In the genomic region with DNA sequence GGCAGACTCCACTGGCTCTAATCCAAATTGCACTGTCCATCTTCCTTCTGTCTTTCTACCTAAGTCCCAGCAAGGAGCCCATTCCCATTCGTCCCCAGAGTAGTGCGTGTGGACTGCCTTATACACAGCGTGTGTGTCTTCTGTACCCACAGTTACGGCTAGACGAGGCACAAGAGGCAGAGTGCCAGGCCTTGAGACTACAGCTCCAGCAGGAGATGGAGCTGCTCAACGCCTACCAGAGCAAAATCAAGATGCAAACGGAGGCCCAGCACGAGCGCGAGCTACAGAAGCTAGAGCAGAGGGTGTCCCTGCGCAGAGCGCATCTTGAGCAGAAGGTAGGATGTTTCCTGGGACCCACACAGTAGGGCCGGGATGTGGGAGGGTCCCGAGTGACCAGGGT, we compare ENCODE assay signal across 20 mouse cellular contexts. TPM values are rescaled to one million over a fixed set of nuclear protein-coding genes. Genes with fewer than 3 reads are reported as not detected.
DNase-seq lines count a peak whose midpoint lies in the region; ATAC-seq lines count a peak whose summit lies in the region.
"Had no signal": no experiment of that assay in that cellular context is flagged by ENCODE, and none has a peak within 500 bp of the region (broad histone marks: within the 10 kb centered on the region; RNA-seq: fewer than 3 reads in every experiment).

No protein-coding gene starts in this region.

- H3K4me1 ChIP-seq in hindbrain, embryonic 11.5 days (replicated peaks; ENCODE audit: control insufficient read depth, insufficient read depth, low read length), result no peaks in the 10 kb centered on the region
- H3K4me1 ChIP-seq: embryonic facial prominence, embryonic 13.5 days; hindbrain, embryonic 15.5 days; neural tube, embryonic 12.5 days had no signal

- no peaks in the 10 kb centered on the region for H3K36me3 ChIP-seq in hindbrain, embryonic 11.5 days (ENCODE audit: control insufficient read depth, insufficient read depth, low read length)

- no peak overlapping the region for H3K27ac ChIP-seq in hindbrain, embryonic 11.5 days (ENCODE audit: low read depth, low read length)
- H3K27ac ChIP-seq: embryonic facial prominence, embryonic 13.5 days; gastrocnemius, adult 2 months; hindbrain, embryonic 15.5 days; liver, embryonic 14.5 days; neural tube, embryonic 12.5 days; stomach, postnatal 0 days had no signal

- no peaks in the 10 kb centered on the region for H3K9me3 ChIP-seq in hindbrain, embryonic 11.5 days (ENCODE audit: control insufficient read depth, low read length)
- H3K9me3 ChIP-seq: embryonic facial prominence, embryonic 13.5 days; hindbrain, embryonic 15.5 days; neural tube, embryonic 12.5 days had no signal

- no peak overlapping the region for H3K4me2 ChIP-seq in hindbrain, embryonic 11.5 days (replicated peaks; ENCODE audit: low read depth, low read length)
- H3K4me2 ChIP-seq: embryonic facial prominence, embryonic 13.5 days; hindbrain, embryonic 15.5 days; neural tube, embryonic 12.5 days had no signal

- 91% methylated on average over 14 of the region's 14 CpGs for WGBS in hindbrain, embryonic 11.5 days

- H3K9ac ChIP-seq in hindbrain, embryonic 11.5 days (ENCODE audit: low read depth, low read length), result no peak overlapping the region
- H3K9ac ChIP-seq: embryonic facial prominence, embryonic 13.5 days; hindbrain, embryonic 15.5 days; liver, embryonic 14.5 days; neural tube, embryonic 12.5 days had no signal

- DNase-seq in cerebellum, adult 9-10 months, result peak; percentile 44
- no peak for DNase-seq in cerebellum, adult 11 months
- DNase-seq in layer of hippocampus, postnatal 14 days (ENCODE audit: low spot score in 2 of 2), result peak; percentile 50 to 67
- peak; percentile 70 to 83 for DNase-seq in right cerebral cortex, adult 2 months (ENCODE audit: low spot score in 2 of 2)
- no peak for DNase-seq in hindbrain, embryonic 11.5 days (ENCODE audit: low spot score)
- DNase-seq in urinary bladder, adult 2 months (ENCODE audit: low spot score), result no peak
- no peak for DNase-seq in gastrocnemius, postnatal 10 days
- DNase-seq: gastrocnemius, adult 2 months; kidney, adult 11 months; kidney, postnatal 14 days; thymus, postnatal 36 days had no signal

- no peaks in the 10 kb centered on the region for H3K27me3 ChIP-seq in hindbrain, embryonic 11.5 days (ENCODE audit: control insufficient read depth, insufficient read depth, low read length)
- H3K27me3 ChIP-seq: embryonic facial prominence, embryonic 13.5 days; hindbrain, embryonic 15.5 days; neural tube, embryonic 12.5 days had no signal

- no peak overlapping the region for H3K4me3 ChIP-seq in hindbrain, embryonic 11.5 days (ENCODE audit: low read depth, low read length)
- H3K4me3 ChIP-seq: embryonic facial prominence, embryonic 13.5 days; gastrocnemius, adult 2 months; hindbrain, embryonic 15.5 days; neural tube, embryonic 12.5 days had no signal

- ATAC-seq in frontal cortex, adult (ENCODE audit: low TSS enrichment), result peak; percentile 85
- ATAC-seq in hindbrain, embryonic 11.5 days (ENCODE audit: low FRiP score), result no peak
- ATAC-seq: activated CD4-positive, CD25-positive, alpha-beta regulatory T cell, adult 4 months; lung, postnatal 0 days; midbrain, embryonic 16.5 days had no signal

RNA-seq across cellular contexts. Expression of a gene that starts 15.5 kb away (rescaled TPM):
- total RNA-seq in layer of hippocampus, postnatal 14 days (2021), result 100 to 1,000 TPM; 762 to 788 TPM
- 867 and 895 TPM in 2 replicates for polyA plus RNA-seq in hindbrain, embryonic 11.5 days (2014; fragmentation: Nextera tagmentation; extraction: Ambion mirVana)
- 416 and 521 TPM in 2 replicates for polyA plus RNA-seq in urinary bladder, adult 2 months (2012; rRNA removed)
- total RNA-seq in gastrocnemius, postnatal 10 days (2021), result 100 to 1,000 TPM; 307 to 317 TPM

RNA-seq across cellular contexts. Expression of a gene that starts 46.9 kb away (rescaled TPM):
- 1 to 10 TPM; 3.4 to 6.2 TPM for total RNA-seq in layer of hippocampus, postnatal 14 days (2021)
- polyA plus RNA-seq in hindbrain, embryonic 11.5 days (2014; fragmentation: Nextera tagmentation; extraction: Ambion mirVana), result 1.3 and 2.0 TPM in 2 replicates
- 35.6 and 36.4 TPM in 2 replicates for polyA plus RNA-seq in urinary bladder, adult 2 months (2012; rRNA removed)
- total RNA-seq in gastrocnemius, postnatal 10 days (2021), result 10 to 100 TPM in 1 of 2 experiments, 1 to 10 TPM in 1; 8.6 to 11.9 TPM

Comparison
In these comparisons a context has a peak if more than half of its experiments do, and no peak if none do; other contexts are left out.
1. DNase-seq: peak in cerebellum, adult 9-10 months (single experiment), layer of hippocampus, postnatal 14 days (2 of 2) and right cerebral cortex, adult 2 months (2 of 2); none in cerebellum, adult 11 months (single experiment), hindbrain, embryonic 11.5 days (single experiment), urinary bladder, adult 2 months (single experiment) and gastrocnemius, postnatal 10 days (single experiment).